ENCODE assay signal across 8 mouse cellular contexts in genomic region chr5:31602377-31602776, GRCm38 (mm10). TPM values are rescaled to one million over a fixed set of nuclear protein-coding genes. Genes with fewer than 3 reads are reported as not detected.
DNase-seq lines count a peak whose midpoint lies in the region; ATAC-seq and TF ChIP-seq lines count a peak whose summit lies in the region.

No protein-coding gene starts in this region.

- CTCF ChIA-PET in Patski (lab: Charles Lee) = interaction anchor here (1.0 to 2.6 kb wide), 3 partner anchors 19 to 595 kb away, joined by 3 to 10 read pairs (median 6); no protein-coding TSS in a partner anchor

- POLR2A ChIA-PET in Patski (lab: Charles Lee) = interaction anchor here (0.7 to 1.4 kb wide), 4 partner anchors 9 to 537 kb away, joined by 3 to 11 read pairs (median 5); no protein-coding TSS in a partner anchor

- no peak for TF ChIP-seq CTCF in Patski (IDR thresholded peaks at IDR 0.05)
- TF ChIP-seq CTCF in intestine, postnatal 0 days (IDR thresholded peaks at IDR 0.05; ENCODE audit: low read depth) = 0 out of 2 replicates have a peak, but pooled peaks have one; percentile 26
- peak; percentile 37 for TF ChIP-seq CTCF in lung, postnatal 0 days (IDR thresholded peaks at IDR 0.05)

- H3K9me3 ChIP-seq in intestine, postnatal 0 days (ENCODE audit: control insufficient read depth) = no peaks in the 10 kb centered on the region
- no peaks in the 10 kb centered on the region for H3K9me3 ChIP-seq in lung, postnatal 0 days (ENCODE audit: low read length)

- 0 out of 2 replicates have a peak, but pooled peaks cover 5% of the 10 kb centered on the region for H3K4me1 ChIP-seq in intestine, postnatal 0 days (replicated peaks; ENCODE audit: control insufficient read depth, insufficient read depth, low read length)
- peaks cover 3% of the 10 kb centered on the region; the same call in 1 of the 2 replicates for H3K4me1 ChIP-seq in lung, postnatal 0 days (ENCODE audit: insufficient read depth, low read depth, low read length)

- peak; percentile 20 for ATAC-seq in Patski
- ATAC-seq in intestine, postnatal 0 days = peak; percentile 88
- ATAC-seq in lung, postnatal 0 days = peak; percentile 96

- H3K9ac ChIP-seq in intestine, postnatal 0 days (ENCODE audit: low read depth, low read length) = no peak overlapping the region
- no peak overlapping the region for H3K9ac ChIP-seq in lung, postnatal 0 days (replicated peaks; ENCODE audit: low read depth)

- 48% methylated on average over 1 of the region's 1 CpGs for WGBS in intestine, postnatal 0 days
- WGBS in lung, postnatal 0 days = 29% methylated on average over 1 of the region's 1 CpGs

- in situ Hi-C loops in Patski (cut with MboI; ENCODE audit: low pct_unique_long_range_greater_than_20kb) = no loop called here

- no peaks in the 10 kb centered on the region for H3K27me3 ChIP-seq in Patski
- no peaks in the 10 kb centered on the region for H3K27me3 ChIP-seq in intestine, postnatal 0 days (replicated peaks; ENCODE audit: control insufficient read depth, insufficient read depth, low read length)
- no peaks in the 10 kb centered on the region for H3K27me3 ChIP-seq in lung, postnatal 0 days (replicated peaks; ENCODE audit: insufficient read depth, low read length)

- no peak overlapping the region for H3K4me2 ChIP-seq in intestine, postnatal 0 days (replicated peaks; ENCODE audit: low read depth)
- H3K4me2 ChIP-seq in lung, postnatal 0 days (replicated peaks; ENCODE audit: low read depth, low read length) = no peak overlapping the region

- H3K4me3 ChIP-seq in intestine, postnatal 0 days (ENCODE audit: low read depth, low read length) = no peak overlapping the region
- no peak overlapping the region for H3K4me3 ChIP-seq in lung, postnatal 0 days (ENCODE audit: low read depth, low read length)

- peak; percentile 73 for DNase-seq in CD4-positive helper T cell, adult 2 months (ENCODE audit: low read depth, low spot score)
- DNase-seq in Patski (ENCODE audit: low read depth, low spot score) = no peak
- DNase-seq in gastrocnemius, adult 18-20 months (ENCODE audit: low spot score) = peak; percentile 83
- peak; percentile 98 for DNase-seq in lung, postnatal 0 days (ENCODE audit: low spot score)
- DNase-seq in spleen, postnatal 14 days (ENCODE audit: low spot score in 2 of 2) = peak; percentile 19 to 22
- DNase-seq in cerebellum, postnatal 36 days = no peak
- DNase-seq in cerebellum, postnatal 25 days = no peak

- TF ChIP-seq EP300 in lung, postnatal 0 days (IDR thresholded peaks at IDR 0.05) = peak; percentile 91

- H3K27ac ChIP-seq in intestine, postnatal 0 days (ENCODE audit: low read depth, low read length) = peak overlapping the region; percentile 66; the same call in 1 of the 2 replicates
- H3K27ac ChIP-seq in lung, postnatal 0 days (ENCODE audit: low read length) = peak overlapping the region; percentile 88

- H3K36me3 ChIP-seq in intestine, postnatal 0 days (ENCODE audit: control insufficient read depth, insufficient read depth) = no peaks in the 10 kb centered on the region
- no peaks in the 10 kb centered on the region for H3K36me3 ChIP-seq in lung, postnatal 0 days (ENCODE audit: insufficient read depth, low read length)

RNA-seq across cellular contexts. Expression of gene Mrpl33, which starts 5.6 kb away (rescaled TPM):
- 243 TPM for polyA plus RNA-seq in Patski (2021)
- total RNA-seq in gastrocnemius, adult 18-20 months (2021) = 100 to 1,000 TPM; 269 to 270 TPM
- 337 and 357 TPM in 2 replicates for polyA plus RNA-seq in intestine, postnatal 0 days (2015; fragmentation: Nextera tagmentation; extraction: Ambion mirVana)
- 307 and 313 TPM in 2 replicates for polyA plus RNA-seq in lung, postnatal 0 days (2015; fragmentation: Nextera tagmentation; extraction: Ambion mirVana)

Comparison
In these comparisons a context has a peak if more than half of its experiments do, and no peak if none do; other contexts are left out.
1. DNase-seq: peak in CD4-positive helper T cell, adult 2 months (single experiment), gastrocnemius, adult 18-20 months (single experiment), lung, postnatal 0 days (single experiment) and spleen, postnatal 14 days (2 of 2); none in Patski (single experiment), cerebellum, postnatal 36 days (0 of 2) and cerebellum, postnatal 25 days (0 of 2).
2. ATAC-seq: peak in every context shown above with its lines; median percentile 96 in lung, postnatal 0 days; 88 in intestine, postnatal 0 days; 20 in Patski.